Mouse (Mus musculus): ENCODE measurements around the gene Kif26b.

- TF ChIP-seq POLR2A (IDR thresholded peaks at IDR 0.05; ENCODE audit: borderline replicate concordance, insufficient read depth, low read length): no peak
- no peak for TF ChIP-seq CTCF (IDR thresholded peaks at IDR 0.05; ENCODE audit: borderline replicate concordance, insufficient read depth, low read depth, low read length)
Observed at GRCm38 (mm10) chr1:178860671-178861391, 331.9 kb downstream of the Kif26b start.

Data from cerebellum, adult 2 months (tissue).